Mouse (Mus musculus) intestine, embryonic 15.5 days (tissue): ENCODE measurements around the gene Ahsg. TPM values are rescaled to one million over a fixed set of nuclear protein-coding genes. Genes with fewer than 3 reads are reported as not detected.

Experiments used
- ATAC-seq: fragments of 200-750 bp; cut with Nextera tagmentation; 2 replicates; pipeline ENCODE4 v1.8.0; 2017; ENCODE audit warnings: moderate TSS enrichment, moderate library complexity
- H3K27ac ChIP-seq: fragments of 300-500 bp; sonication (generic); 2 replicates; pipeline ENCODE4 v1.5.1; 2015; ENCODE audit warnings: mild to moderate bottlenecking, inconsistent platforms
- H3K27me3 ChIP-seq: fragments of 300-500 bp; sonication (generic); replicated peaks from 2 replicates; pipeline ENCODE4 v1.6.1; 2015; ENCODE audit warnings: inconsistent platforms
- H3K36me3 ChIP-seq: fragments of 300-500 bp; sonication (generic); 2 replicates; pipeline ENCODE4 v1.6.1; 2015; ENCODE audit warnings: inconsistent platforms
- H3K4me1 ChIP-seq: fragments of 300-500 bp; sonication (generic); replicated peaks from 2 replicates; pipeline ENCODE4 v1.6.1; 2015; ENCODE audit warnings: inconsistent platforms
- H3K4me2 ChIP-seq: fragments of 300-500 bp; sonication (generic); replicated peaks from 2 replicates; pipeline ENCODE4 v1.6.1; 2015; ENCODE audit warnings: mild to moderate bottlenecking, inconsistent platforms
- H3K4me3 ChIP-seq: fragments of 300-500 bp; sonication (generic); replicated peaks from 2 replicates; pipeline ENCODE4 v1.5.1; 2015; ENCODE audit warnings: inconsistent platforms
- H3K9ac ChIP-seq: fragments of 300-500 bp; sonication (generic); 2 replicates; pipeline ENCODE4 v1.6.1; 2015; ENCODE audit warnings: inconsistent platforms
- H3K9me3 ChIP-seq: fragments of 300-500 bp; sonication (generic); 2 replicates; pipeline ENCODE4 v1.6.1; 2016; ENCODE audit warnings: inconsistent platforms
- WGBS: fragments of 180-500 bp; shearing (Covaris S2); methylation state at CpG from one replicate; pipeline ENCODE4 v1.1.7; 2015; 5-methylcytosine and 5-hydroxymethylcytosine counted together
- polyA plus RNA-seq: library from polyadenylated mRNA; unstranded; fragments of >200 nt; fragmentation: Nextera tagmentation; extraction: Ambion mirVana; gene quantifications from 2 replicates; pipeline ENCODE4 v1.2.1, GENCODE M21; 2015

The Ahsg gene
- polyA plus RNA-seq, 1 experiment from 2014 or later, result 19.7 TPM

GRCm38 (mm10) chr16:22873369-22873768, 17.7 kb upstream of the Ahsg start:
- no peak for ATAC-seq
- no peak overlapping the region for H3K9ac ChIP-seq
- no peaks in the 10 kb centered on the region for H3K4me1 ChIP-seq
- no peak overlapping the region for H3K4me3 ChIP-seq
- no peaks in the 10 kb centered on the region for H3K27me3 ChIP-seq
- H3K36me3 ChIP-seq, result peaks cover 31% of the 10 kb centered on the region
- WGBS, result 82% methylated on average over 4 of the region's 4 CpGs
- H3K4me2 ChIP-seq, result no peak overlapping the region
- H3K9me3 ChIP-seq, result no peaks in the 10 kb centered on the region
- H3K27ac ChIP-seq, result no peak overlapping the region

DNA sequence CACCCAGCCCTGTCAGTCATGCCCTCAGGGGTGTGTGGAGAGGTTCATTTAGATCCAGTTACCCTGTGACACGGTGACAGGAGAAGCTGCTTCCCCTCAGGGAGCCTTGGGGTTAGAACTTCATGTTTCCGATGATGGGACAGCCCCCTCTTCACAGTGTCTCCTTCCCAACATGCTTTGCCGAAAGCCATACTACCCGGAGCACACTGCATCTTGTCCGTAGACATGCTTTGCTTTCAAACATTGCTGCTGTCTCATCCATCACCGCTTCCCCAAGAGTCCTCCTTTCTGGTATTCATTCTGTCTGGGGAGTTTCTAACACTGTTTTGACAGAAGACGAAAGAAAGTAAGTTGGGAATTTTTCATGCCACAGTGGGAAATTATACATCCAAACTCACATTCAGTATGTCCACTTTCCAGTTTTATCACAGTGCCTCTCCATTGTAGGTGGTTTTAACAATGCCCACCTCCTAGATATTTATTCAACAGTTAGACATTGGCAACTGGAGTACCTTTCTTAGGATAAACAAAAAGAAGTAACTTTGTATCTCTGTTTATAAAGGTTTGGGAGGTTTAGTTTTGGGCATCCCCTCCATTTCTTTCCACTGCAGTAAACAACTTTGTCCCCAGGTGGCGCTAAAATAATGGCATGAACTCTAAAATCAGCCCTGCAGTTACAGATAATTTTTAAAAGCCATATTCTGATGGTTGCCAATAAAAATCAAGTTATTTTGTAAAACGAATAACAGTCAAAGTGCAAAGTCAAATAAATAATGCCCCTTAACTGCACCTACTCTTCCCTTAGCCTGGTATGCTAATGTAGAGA, 14.6 kb upstream of the Ahsg start:
- H3K27ac ChIP-seq, result no peak overlapping the region
- H3K36me3 ChIP-seq, result peaks cover 4% of the 10 kb centered on the region; the same call in 1 of the 2 replicates
- no peak for ATAC-seq
- no peaks in the 10 kb centered on the region for H3K9me3 ChIP-seq
- H3K27me3 ChIP-seq, result no peaks in the 10 kb centered on the region
- no peak overlapping the region for H3K4me3 ChIP-seq
- no peak overlapping the region for H3K9ac ChIP-seq
- whole genome bisulfite sequencing, result 30% methylated on average over 9 of the region's 9 CpGs
- no peak overlapping the region for H3K4me2 ChIP-seq
- no peaks in the 10 kb centered on the region for H3K4me1 ChIP-seq

GRCm38 (mm10) chr16:22877660-22878390, 13.3 kb upstream of the Ahsg start:
- H3K9ac ChIP-seq, result no peak overlapping the region
- H3K4me3 ChIP-seq, result no peak overlapping the region
- no peak for ATAC-seq
- no peak overlapping the region for H3K27ac ChIP-seq
- no peak overlapping the region for H3K4me2 ChIP-seq
- no peaks in the 10 kb centered on the region for H3K9me3 ChIP-seq
- WGBS, result 76% methylated on average over 11 of the region's 11 CpGs
- no peaks in the 10 kb centered on the region for H3K27me3 ChIP-seq
- H3K36me3 ChIP-seq, result no peaks in the 10 kb centered on the region
- no peaks in the 10 kb centered on the region for H3K4me1 ChIP-seq

- no peak overlapping the region for H3K4me3 ChIP-seq
- H3K27me3 ChIP-seq, result no peaks in the 10 kb centered on the region
- H3K4me2 ChIP-seq, result no peak overlapping the region
- ATAC-seq, result no peak
- H3K9me3 ChIP-seq, result no peaks in the 10 kb centered on the region
- H3K9ac ChIP-seq, result no peak overlapping the region
- H3K27ac ChIP-seq, result no peak overlapping the region
- H3K36me3 ChIP-seq, result no peaks in the 10 kb centered on the region
- H3K4me1 ChIP-seq, result no peaks in the 10 kb centered on the region
- 81% methylated on average over 7 of the region's 7 CpGs for WGBS
These were observed 12.4 kb upstream of the Ahsg start for GRCm38 (mm10) chr16:22878716-22879115.

GRCm38 (mm10) chr16:22879945-22880595, 11.0 kb upstream of the Ahsg start:
- Histone ChIP-seq H3K9ac (no peak overlapping the region), H3K36me3 (no peaks in the 10 kb centered on the region), H3K4me2 (no peak overlapping the region), H3K27me3 (no peaks in the 10 kb centered on the region), H3K4me1 (no peaks in the 10 kb centered on the region), H3K27ac (no peak overlapping the region), H3K9me3 (no peaks in the 10 kb centered on the region), H3K4me3 (no peak overlapping the region)
- 57% methylated on average over 7 of the region's 7 CpGs for WGBS
- no peak for ATAC-seq

DNA sequence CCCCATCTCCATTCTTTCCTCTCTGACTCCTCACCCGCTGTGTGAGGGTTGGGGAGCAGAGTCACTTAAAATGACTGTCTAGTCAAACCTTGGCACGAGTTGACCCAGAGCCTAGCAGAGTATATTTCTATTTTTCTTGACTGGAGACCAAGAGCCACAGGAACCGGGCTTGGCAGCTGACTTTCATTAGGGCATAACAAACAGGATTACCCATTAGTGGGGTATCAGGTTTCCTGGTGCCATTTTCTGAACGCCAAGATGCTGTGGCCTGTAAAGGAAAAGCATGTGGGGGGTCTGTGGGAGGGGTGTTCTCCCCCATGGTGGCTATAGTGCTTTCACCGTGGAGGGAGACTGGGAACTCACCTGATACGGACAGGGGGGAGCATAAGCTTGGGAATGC, 10.2 kb upstream of the Ahsg start:
- no peak overlapping the region for H3K4me3 ChIP-seq
- WGBS, result 29% methylated on average over 6 of the region's 6 CpGs
- no peaks in the 10 kb centered on the region for H3K4me1 ChIP-seq
- no peaks in the 10 kb centered on the region for H3K9me3 ChIP-seq
- H3K9ac ChIP-seq, result no peak overlapping the region
- no peak for ATAC-seq
- H3K36me3 ChIP-seq, result no peaks in the 10 kb centered on the region
- H3K27me3 ChIP-seq, result no peaks in the 10 kb centered on the region
- H3K4me2 ChIP-seq, result no peak overlapping the region
- no peak overlapping the region for H3K27ac ChIP-seq

GRCm38 (mm10) chr16:22881487-22881886, 9.6 kb upstream of the Ahsg start:
- Histone ChIP-seq H3K36me3 (no peaks in the 10 kb centered on the region), H3K27me3 (no peaks in the 10 kb centered on the region), H3K27ac (no peak overlapping the region), H3K4me3 (no peak overlapping the region), H3K4me1 (no peaks in the 10 kb centered on the region), H3K4me2 (no peak overlapping the region), H3K9me3 (no peaks in the 10 kb centered on the region), H3K9ac (no peak overlapping the region)
- 64% methylated on average over 4 of the region's 4 CpGs for WGBS
- ATAC-seq, result no peak

DNA sequence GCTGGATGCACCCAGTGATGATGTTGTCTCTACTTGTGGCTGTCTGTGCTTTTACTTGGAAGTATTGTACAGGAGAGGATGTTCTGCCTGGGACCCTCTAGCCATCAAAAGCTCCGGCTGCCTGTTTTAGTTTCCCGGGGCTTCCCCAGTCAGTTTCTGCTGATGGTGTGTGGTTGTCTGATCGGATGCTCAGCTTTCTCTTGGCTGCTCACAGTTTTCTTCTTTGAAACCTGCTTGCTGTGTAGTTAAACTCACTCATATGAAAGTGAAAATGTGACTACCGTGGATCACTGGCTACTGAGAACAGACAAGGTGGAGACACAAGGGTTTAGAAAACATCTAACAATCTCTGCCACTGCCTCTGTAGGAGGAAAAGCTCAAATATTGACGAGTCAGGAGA, 7.6 kb upstream of the Ahsg start:
- WGBS, result 78% methylated on average over 5 of the region's 5 CpGs
- ATAC-seq, result no peak
- no peaks in the 10 kb centered on the region for H3K4me1 ChIP-seq

GRCm38 (mm10) chr16:22885356-22885755, 5.7 kb upstream of the Ahsg start:
- no peak overlapping the region for H3K9ac ChIP-seq
- no peak overlapping the region for H3K4me3 ChIP-seq
- no peaks in the 10 kb centered on the region for H3K9me3 ChIP-seq
- H3K27me3 ChIP-seq, result no peaks in the 10 kb centered on the region
- no peak overlapping the region for H3K4me2 ChIP-seq
- H3K27ac ChIP-seq, result no peak overlapping the region
- H3K36me3 ChIP-seq, result no peaks in the 10 kb centered on the region
- no peaks in the 10 kb centered on the region for H3K4me1 ChIP-seq
- WGBS, result 21% methylated on average over 4 of the region's 4 CpGs
- no peak for ATAC-seq

More for the DNA sequence above, 7.6 kb upstream of the Ahsg start:
- Histone ChIP-seq H3K4me3 (no peak overlapping the region), H3K4me2 (no peak overlapping the region), H3K27me3 (no peaks in the 10 kb centered on the region), H3K27ac (no peak overlapping the region), H3K9ac (no peak overlapping the region), H3K9me3 (no peaks in the 10 kb centered on the region), H3K36me3 (no peaks in the 10 kb centered on the region)

DNA sequence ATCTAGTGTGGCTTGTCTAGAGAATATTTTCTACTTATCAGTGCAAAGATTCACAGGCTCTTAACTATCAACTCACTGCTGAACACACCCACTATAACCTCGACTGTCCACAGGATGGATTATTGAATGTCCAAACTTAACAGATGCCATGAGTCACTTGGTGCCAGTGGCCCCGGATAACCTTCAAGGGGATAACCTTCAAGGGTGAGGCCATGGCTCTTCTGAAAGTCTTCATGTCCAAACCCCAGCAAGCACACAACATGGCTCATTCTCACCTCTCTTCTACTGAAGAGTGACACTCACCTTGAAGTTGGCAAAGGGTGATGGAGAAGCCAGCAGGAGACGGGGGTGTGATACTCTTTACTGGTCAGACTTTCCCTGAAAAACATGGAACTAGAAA, 4.4 kb upstream of the Ahsg start:
- Histone ChIP-seq H3K36me3 (no peaks in the 10 kb centered on the region), H3K4me2 (no peak overlapping the region), H3K4me1 (no peaks in the 10 kb centered on the region), H3K4me3 (no peak overlapping the region), H3K9ac (no peak overlapping the region), H3K27ac (no peak overlapping the region), H3K9me3 (no peaks in the 10 kb centered on the region), H3K27me3 (no peaks in the 10 kb centered on the region)
- 66% methylated on average over 3 of the region's 3 CpGs for WGBS
- no peak for ATAC-seq

DNA sequence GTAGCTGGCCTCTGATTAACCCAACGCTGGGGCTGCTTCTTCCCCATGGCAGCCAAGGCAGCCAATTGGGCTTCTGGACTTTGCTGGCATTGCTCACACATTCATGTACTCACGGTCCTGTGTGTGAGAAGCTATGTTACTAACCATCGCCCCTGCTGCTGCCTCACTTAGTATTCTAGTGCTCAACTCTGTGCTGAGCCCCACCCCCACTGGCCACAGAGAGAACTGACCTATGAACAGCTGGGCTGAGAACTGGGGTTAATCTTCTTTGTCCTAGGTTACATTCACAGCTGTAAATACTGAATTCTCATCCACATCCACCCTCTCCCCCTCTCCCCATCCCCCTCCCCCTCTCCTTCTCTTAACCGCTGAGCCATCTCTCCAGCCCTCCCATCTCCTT, 2.2 kb upstream of the Ahsg start:
- ATAC-seq, result no peak
- WGBS, result 77% methylated on average over 4 of the region's 4 CpGs

DNA sequence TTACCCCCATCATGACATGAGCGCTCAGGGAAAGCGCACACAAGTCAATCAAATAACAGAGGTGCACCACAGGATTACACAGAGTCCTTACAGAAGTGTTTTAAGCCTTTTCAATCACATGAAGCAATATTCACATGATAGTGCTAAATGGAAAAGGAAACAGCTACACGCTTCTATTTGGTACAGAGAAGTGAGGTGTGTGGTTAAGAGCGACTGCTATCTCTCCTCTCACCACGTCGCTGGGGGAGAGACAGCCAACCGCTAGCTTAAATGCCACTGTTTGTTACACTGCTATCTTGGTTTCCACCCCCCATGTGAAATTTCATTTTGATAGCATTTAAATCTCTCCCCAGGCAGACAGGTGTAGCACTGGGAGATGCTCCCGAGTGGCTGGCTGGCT, 1.4 kb upstream of the Ahsg start:
- Histone ChIP-seq H3K36me3 (no peaks in the 10 kb centered on the region), H3K27ac (no peak overlapping the region), H3K4me3 (no peak overlapping the region), H3K4me1 (no peaks in the 10 kb centered on the region), H3K4me2 (no peak overlapping the region), H3K9me3 (no peaks in the 10 kb centered on the region), H3K27me3 (no peaks in the 10 kb centered on the region), H3K9ac (no peak overlapping the region)
- no peak for ATAC-seq
- 85% methylated on average over 8 of the region's 8 CpGs for WGBS

More for the DNA sequence above, 2.2 kb upstream of the Ahsg start:
- Histone ChIP-seq H3K27me3 (no peaks in the 10 kb centered on the region), H3K4me1 (no peaks in the 10 kb centered on the region), H3K4me3 (no peak overlapping the region), H3K9ac (no peak overlapping the region), H3K36me3 (no peaks in the 10 kb centered on the region), H3K9me3 (no peaks in the 10 kb centered on the region), H3K27ac (no peak overlapping the region), H3K4me2 (no peak overlapping the region)
